ENCODE assay signal across 9 mouse cellular contexts in the genomic region with DNA sequence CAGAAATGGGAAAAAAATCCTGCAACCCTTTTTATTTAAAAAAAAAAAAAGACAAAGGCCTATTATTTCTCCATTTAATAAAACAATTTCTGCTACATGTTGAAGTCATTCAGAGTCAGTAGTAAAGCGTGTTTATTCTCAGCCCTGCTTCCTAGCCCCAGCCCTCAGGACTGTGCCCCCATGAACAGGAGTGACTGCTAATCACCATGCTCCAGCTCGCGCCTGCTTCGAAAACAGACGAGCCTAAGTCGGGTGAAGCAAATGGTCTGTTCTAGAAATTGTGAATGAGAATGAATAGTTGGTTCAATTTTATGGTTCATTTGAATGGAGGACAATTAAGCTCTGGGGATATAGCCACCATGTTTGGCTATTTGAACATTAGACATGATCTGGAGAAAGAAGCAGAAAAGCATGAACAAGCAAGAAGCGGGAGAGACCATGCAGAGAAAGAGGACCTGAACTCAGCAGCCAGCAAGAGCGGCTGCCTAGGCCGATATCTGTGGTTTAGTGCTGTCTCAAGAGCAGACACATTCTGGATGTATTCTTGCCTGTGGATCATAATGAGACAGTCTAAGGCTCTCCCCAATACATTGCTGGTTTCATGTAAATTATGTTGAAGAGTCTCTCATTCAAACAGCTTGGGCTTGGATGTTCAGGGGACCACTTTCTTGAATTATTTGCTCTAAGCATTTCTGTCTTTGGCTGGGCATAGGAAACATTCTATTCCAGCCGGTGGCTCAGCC.
DNase-seq lines count a peak whose midpoint lies in the region; TF ChIP-seq lines count a peak whose summit lies in the region.
"Had no signal": no experiment of that assay in that cellular context is flagged by ENCODE, and none has a peak within 500 bp of the region (broad histone marks: within the 10 kb centered on the region; RNA-seq: fewer than 3 reads in every experiment).

No protein-coding gene starts in this region.

- H3K36me3 ChIP-seq in testis, adult 2 months (ENCODE audit: control insufficient read depth, insufficient read depth, low read length): no peaks in the 10 kb centered on the region
- H3K36me3 ChIP-seq in macrophage (ENCODE audit: inconsistent target): no peaks in the 10 kb centered on the region

- peak overlapping the region; percentile 40 for H3K4me3 ChIP-seq in cerebellum, adult 2 months (replicated peaks; ENCODE audit: insufficient read depth, low read depth, low read length)
- H3K4me3 ChIP-seq in testis, adult 2 months (ENCODE audit: control insufficient read depth, low read depth, low read length): peak overlapping the region; percentile 25
- peak overlapping the region; percentile 14; the same call in 1 of the 2 replicates for H3K4me3 ChIP-seq in macrophage (ENCODE audit: inconsistent target)

- no peaks in the 10 kb centered on the region for H3K79me2 ChIP-seq in macrophage (ENCODE audit: inconsistent target)

- no peak for TF ChIP-seq CTCF in cerebellum, adult 2 months (IDR thresholded peaks at IDR 0.05; ENCODE audit: borderline replicate concordance, insufficient read depth, low read depth, low read length)
- TF ChIP-seq CTCF in testis, adult 2 months (IDR thresholded peaks at IDR 0.05; ENCODE audit: control insufficient read depth, insufficient read depth, insufficient replicate concordance, low read depth, low read length): no peak

- no peaks in the 10 kb centered on the region; the same call in 1 of the 2 replicates for H3K27me3 ChIP-seq in cerebellum, adult 2 months (ENCODE audit: control insufficient read depth, insufficient read depth, low read length)
- H3K27me3 ChIP-seq in testis, adult 2 months (ENCODE audit: control insufficient read depth, insufficient read depth, low read length): no peaks in the 10 kb centered on the region

- no peak for TF ChIP-seq POLR2A in cerebellum, adult 2 months (IDR thresholded peaks at IDR 0.05; ENCODE audit: borderline replicate concordance, insufficient read depth, low read length)
- TF ChIP-seq POLR2A in testis, adult 2 months (IDR thresholded peaks at IDR 0.05; ENCODE audit: control insufficient read depth, low read depth, low read length): no peak

- 72% methylated on average over 10 of the region's 10 CpGs for WGBS in cerebellum, adult 2 months
- WGBS in macrophage (ENCODE audit: missing documents): 78% methylated on average over 10 of the region's 10 CpGs

- H3K4me1 ChIP-seq in cerebellum, adult 2 months (ENCODE audit: control insufficient read depth, insufficient read depth, low read length): peaks cover 3% of the 10 kb centered on the region; the same call in 1 of the 2 replicates
- peaks cover 4% of the 10 kb centered on the region for H3K4me1 ChIP-seq in testis, adult 2 months (ENCODE audit: control insufficient read depth, insufficient read depth, low read length)

- H3K27ac ChIP-seq in cerebellum, adult 2 months (ENCODE audit: insufficient read depth, low read length): no peak overlapping the region
- no peak overlapping the region for H3K27ac ChIP-seq in testis, adult 2 months (ENCODE audit: control insufficient read depth, insufficient read depth, low read depth, low read length)
- H3K27ac ChIP-seq in macrophage: no peak overlapping the region

- DNase-seq in cerebellum, adult 2 months: no peak
- DNase-seq in cerebellum, adult 11-12 months: no peak
- no peak for DNase-seq in testis, postnatal 14 days (ENCODE audit: low spot score)
- DNase-seq in adrenal gland, postnatal 25 days: no peak
- DNase-seq in urinary bladder, postnatal 36 days (ENCODE audit: low spot score in 2 of 2): no peak
- no peak for DNase-seq in frontal cortex, postnatal 25 days (ENCODE audit: low spot score in 2 of 2)
- DNase-seq: thymus, adult 18-20 months had no signal
